Mouse (Mus musculus) kidney, adult 18-20 months (tissue): Measurements from ENCODE around the gene Tm2d3.

ENCODE experiments used
- DNase-seq: peaks from one replicate; pipeline ENCODE4 v3.0.0; 2021

The Tm2d3 gene

GRCm38 (mm10) chr7:65708506-65708905 is 17.5 kb downstream of the Tm2d3 start:
- DNase-seq: no peak

GRCm38 (mm10) chr7:65710301-65710700 is 19.3 kb downstream of the Tm2d3 start:
- DNase-seq: no peak

- no peak for DNase-seq
Observed at GRCm38 (mm10) chr7:65713782-65714181, 22.8 kb downstream of the Tm2d3 start.

- no peak for DNase-seq
Observed at GRCm38 (mm10) chr7:65714304-65714703, 23.3 kb downstream of the Tm2d3 start.

GRCm38 (mm10) chr7:65734024-65734423 is 43.1 kb downstream of the Tm2d3 start:
- no peak for DNase-seq

GRCm38 (mm10) chr7:65735261-65735660 is 44.3 kb downstream of the Tm2d3 start:
- no peak for DNase-seq

GRCm38 (mm10) chr7:65737286-65738040 is 46.5 kb downstream of the Tm2d3 start:
- peak; percentile 31 for DNase-seq

- no peak for DNase-seq
Observed at GRCm38 (mm10) chr7:65742857-65743256, 51.9 kb downstream of the Tm2d3 start.

- DNase-seq: no peak
Observed at GRCm38 (mm10) chr7:65747990-65748955, 57.3 kb downstream of the Tm2d3 start.
